Mouse (Mus musculus) T-helper 17 cell (primary cell): ENCODE data around the gene Cst9.

Experiments
- in situ Hi-C, 2 experiments: fragments of 300-600 bp; cut with MboI, MseI; formaldehyde crosslinking; loops; 1 replicate in 1 of 2; 2 replicates in 1 of 2; pipeline ENCODE4 v1.15.1; 2025; ENCODE audit warnings: high pct_unique_total_duplicates in 2 of 2

The Cst9 gene

GRCm38 (mm10) chr2:148874617-148875334, 39.8 kb downstream of the Cst9 start:
- in situ Hi-C loops, result loop anchor here (5.0 to 25.0 kb wide), 4 partner anchors 190 to 1688 kb away; partner anchors contain the start of genes Cst7 (in 1 of the 2), Gm10130 (in 1 of the 2) and Gzf1 (in 1 of the 2)

- in situ Hi-C loops, result loop anchor here in 1 of 2 experiments (10.0 kb wide), 1 partner anchor 191 kb away; the partner anchor contains the start of gene Gzf1
These were observed 40.4 kb downstream of the Cst9 start, which contains the start of gene Cst3 for GRCm38 (mm10) chr2:148875335-148875811. TSS of gene Cst3 (minus strand) at chr2:148875692.

GRCm38 (mm10) chr2:148877016-148877770, 42.2 kb downstream of the Cst9 start:
- in situ Hi-C loops, result loop anchor here in 1 of 2 experiments (10.0 kb wide), 1 partner anchor 192 kb away; the partner anchor contains the start of gene Gzf1

- in situ Hi-C loops, result loop anchor here in 1 of 2 experiments (10.0 kb wide), 1 partner anchor 194 kb away; the partner anchor contains the start of gene Gzf1
These were observed 43.7 kb downstream of the Cst9 start for GRCm38 (mm10) chr2:148878641-148879130.

- in situ Hi-C loops, result loop anchor here in 1 of 2 experiments (10.0 kb wide), 1 partner anchor 194 kb away; the partner anchor contains the start of gene Gzf1
These were observed 44.3 kb downstream of the Cst9 start for GRCm38 (mm10) chr2:148879199-148879598.

GRCm38 (mm10) chr2:148884738-148885137, 49.8 kb downstream of the Cst9 start:
- in situ Hi-C loops, result loop anchor here in 1 of 2 experiments (10.0 kb wide), 1 partner anchor 1840 kb away; no protein-coding TSS in a partner anchor
